Mouse (Mus musculus) right cerebral cortex, postnatal 4 days (tissue): ENCODE measurements around the gene Rapgef6.

Experiments
- DNase-seq: peaks from one replicate; pipeline ENCODE4 v3.0.0-alpha.2; 2022

Gene Rapgef6

GRCm38 (mm10) chr11:54741330-54741729 is 218.7 kb downstream of the Rapgef6 start:
- no peak for DNase-seq

- DNase-seq = no peak
These were observed 221.6 kb downstream of the Rapgef6 start for GRCm38 (mm10) chr11:54744231-54744630.
